Mouse (Mus musculus): ENCODE data around the gene Evi5.
A peak's percentile ranks its signal among the peaks of the same experiment; 100 is the strongest.

Evi5 gene

DNA sequence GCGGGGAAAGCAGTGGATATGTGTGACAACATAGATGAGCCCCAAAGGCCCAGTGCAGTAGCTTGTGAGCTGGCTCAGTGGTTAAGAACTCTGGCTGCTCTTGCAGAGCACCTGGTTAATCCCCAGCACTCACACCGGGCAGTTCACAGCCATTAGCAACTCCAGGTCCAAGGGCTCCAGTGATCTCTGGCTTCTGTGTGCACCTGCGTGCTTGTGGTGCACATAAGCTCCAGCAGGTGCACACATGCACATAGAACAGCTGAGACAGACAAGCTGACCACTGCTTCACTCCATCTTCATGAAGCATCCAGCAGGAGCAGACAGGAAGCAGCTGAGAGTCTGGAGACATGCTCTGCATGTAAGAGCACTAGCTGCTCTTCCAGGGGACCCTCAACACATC, 136.6 kb downstream of the Evi5 start:
- DNase-seq, result no peak

DNA sequence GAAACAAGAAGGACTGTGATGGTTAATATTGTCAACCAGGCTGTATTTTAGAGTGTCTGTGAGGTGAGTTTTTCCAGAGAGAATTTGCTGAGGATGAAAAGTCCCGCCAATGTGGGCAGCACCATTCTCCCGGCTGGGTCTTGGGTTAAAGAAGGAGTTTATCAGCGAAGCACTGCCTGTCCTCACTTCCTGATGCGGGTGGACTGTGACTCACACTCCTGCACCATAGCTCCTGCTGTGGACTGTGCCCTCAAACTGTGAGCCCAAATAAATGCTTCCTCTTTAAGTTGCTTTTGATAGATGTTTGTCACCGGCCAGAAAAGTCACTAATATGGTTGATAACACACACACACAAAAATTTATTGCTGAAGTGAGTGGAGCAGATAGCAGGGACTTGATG, 138.7 kb downstream of the Evi5 start:
- no peak for DNase-seq

DNA sequence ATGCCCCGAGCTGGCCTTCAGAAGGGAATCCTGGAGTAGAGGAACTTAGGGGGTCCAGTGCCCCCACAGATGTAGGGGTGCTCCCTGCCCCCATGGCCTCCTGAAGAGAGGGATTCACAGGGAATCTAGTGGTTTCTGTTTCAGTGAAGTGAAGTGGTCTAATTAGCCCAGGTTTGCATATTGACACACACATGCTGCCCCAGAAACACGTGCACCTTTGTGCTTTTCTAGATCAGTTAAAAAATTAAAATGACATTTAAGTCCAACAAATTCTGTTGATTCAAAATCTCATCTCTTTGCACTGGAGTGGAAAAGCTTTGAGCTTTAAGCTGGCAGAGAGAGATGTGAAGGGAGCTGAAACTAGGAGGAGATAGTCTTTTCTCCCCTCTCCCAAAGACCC, 143.1 kb downstream of the Evi5 start:
- DNase-seq, result no peak

DNA sequence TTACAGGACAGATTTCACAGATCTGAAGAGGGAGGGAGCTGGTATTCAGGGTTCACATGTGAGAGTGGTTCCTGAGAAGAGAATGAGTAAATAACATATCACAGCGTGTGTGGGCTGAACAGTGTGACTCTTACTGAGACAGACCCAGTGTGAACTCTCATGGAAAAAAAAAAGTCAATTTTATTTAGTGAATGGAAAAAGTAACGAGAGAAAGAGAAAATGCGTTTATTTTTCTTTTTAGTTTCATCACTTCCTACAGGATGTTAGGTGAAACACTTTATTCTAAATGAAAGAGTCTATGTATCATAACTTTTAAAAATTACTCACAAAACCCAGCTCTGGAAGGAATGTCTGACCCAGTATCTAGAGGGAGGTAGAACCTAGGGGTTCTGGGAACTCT, 143.5 kb downstream of the Evi5 start:
- DNase-seq, result no peak

DNA sequence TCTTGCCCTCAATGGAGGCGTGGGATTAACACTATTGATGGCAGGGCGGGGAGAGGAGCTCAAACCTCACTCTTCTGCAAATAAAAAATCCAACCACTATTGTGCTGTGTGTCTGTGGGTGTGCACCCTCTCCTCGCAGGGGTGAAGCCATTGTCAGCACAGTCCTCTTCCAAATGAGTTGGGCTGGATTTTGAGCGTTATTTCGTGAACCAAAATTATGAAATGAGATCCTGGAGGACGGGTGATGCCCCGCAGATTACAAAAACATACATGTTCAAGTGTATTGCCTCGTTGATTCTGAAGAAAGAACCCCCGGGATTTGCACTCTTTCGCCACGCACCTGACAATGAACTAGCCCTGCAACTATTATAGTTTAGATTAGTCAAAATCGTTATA, 147.9 kb downstream of the Evi5 start:
- no peak for DNase-seq

DNA sequence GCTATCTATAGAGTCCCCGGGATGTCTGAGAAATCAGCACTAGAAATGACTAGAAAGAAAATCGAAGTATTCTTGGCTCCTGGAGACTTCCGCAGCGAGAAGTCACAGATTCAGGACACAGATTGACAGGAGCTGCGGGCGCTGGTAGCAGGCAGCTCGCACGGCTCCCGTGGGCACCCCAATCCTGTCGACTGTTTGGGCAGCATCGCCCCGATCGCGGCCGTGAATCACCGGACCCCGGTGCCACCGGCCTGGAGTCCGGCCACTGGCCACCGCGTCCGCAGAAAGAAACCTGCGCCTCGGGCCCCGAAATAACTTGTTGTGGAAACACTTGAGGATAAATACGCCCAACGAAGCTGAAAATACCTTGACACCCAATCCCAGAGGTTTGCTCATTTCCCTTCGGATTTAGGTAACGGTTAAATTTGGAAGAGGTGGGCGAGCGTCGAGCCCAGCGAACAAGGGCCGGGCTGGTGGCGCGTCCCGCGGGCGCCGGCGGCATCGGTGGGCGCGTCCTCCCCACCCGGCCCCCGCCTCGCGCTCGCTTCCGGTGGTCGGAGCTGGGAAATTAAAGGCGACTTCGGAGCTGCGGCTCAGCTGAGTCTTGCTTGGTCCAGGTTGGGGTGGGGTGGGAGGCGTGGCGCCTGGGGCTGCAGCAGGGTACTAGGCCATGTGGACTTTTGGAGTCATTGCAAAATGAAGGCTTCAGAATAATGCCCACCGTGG, 148.5 kb downstream of the Evi5 start:
- peak in 1 of 2 experiments; percentile 22 for DNase-seq

DNA sequence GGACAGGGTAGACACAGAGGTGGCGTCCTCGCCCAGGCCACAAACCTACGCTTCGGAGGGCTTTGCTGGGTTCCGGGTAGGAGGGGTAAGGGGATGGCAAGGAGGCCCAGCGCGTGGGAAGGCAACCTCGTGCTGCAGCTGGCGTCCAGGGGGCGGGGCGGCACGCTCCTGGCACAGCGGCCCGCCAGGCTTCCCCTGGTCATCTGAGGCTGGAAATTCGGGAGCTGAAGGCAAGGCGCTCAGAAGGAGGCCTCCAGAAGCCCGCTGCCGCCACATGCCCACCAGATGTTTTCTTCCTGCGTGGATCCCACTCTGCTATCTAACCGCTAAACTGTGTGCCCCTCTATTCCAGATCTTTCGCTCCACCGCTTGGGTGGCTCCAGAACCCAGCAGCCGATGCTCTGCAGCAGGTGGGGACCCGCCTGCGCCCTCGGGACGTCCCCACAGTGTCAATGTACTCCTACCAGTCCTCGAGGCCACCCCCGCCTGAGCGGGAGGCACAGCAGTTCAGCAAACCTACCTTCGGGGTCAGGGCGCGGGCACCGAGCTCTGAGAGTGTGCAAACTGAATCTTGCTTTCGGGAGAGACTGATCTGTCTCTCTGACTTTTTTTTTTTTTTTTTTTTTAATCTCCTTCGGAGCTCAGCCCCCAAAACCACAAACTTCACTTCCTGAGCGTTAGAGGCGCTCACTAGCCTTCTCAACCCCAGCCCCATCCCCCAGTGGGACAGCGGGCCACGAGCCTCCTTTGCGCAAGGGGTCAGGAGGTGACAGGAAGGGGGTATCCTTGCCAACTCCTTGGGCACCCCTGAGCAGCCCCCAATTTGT, 149.3 kb downstream of the Evi5 start, which contains the start of gene Gfi1:
Gene Gfi1, minus strand, starts transcription at position 602 of the 827 bp plus-strand sequence.
- peak; percentile 50 to 54 for DNase-seq

DNA sequence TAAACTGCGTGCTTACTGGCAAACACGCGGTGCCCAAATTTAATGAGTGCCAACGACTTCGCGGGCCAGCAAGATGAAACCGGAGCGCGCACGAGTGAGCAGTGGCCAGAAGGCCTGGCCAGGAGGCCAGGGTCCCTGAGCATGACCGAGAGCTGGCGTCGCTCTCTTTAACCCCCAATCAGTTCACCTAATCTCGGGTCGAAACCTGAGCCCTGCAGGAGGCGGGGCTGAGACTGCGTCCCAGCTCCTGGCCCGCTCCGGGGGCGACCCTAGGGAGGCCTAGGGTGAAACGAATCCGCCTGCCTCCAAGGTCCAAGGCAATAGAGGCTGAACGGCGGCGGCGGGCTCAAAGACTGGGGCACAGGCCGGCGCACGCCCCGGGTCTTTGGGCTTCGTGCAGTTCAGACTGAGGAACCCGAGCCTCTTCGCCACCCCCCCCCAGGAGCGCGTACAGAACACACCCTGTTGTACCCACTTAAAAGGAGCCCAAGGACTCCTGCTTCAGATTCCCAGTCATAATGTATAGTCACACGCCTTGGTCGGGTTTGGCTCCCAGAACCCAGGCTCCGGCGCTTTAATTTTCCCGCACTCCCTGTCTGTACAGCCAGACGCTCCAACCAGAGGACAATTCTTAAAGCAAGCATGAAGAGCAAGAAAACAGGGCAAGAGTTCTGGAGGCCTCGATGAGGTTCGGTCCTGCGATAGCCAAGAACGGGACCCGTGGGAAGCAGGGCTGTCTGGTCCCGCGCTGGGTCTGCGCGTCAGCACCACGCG, 150.1 kb downstream of the Evi5 start:
- DNase-seq, result peak; percentile 10 to 32

DNA sequence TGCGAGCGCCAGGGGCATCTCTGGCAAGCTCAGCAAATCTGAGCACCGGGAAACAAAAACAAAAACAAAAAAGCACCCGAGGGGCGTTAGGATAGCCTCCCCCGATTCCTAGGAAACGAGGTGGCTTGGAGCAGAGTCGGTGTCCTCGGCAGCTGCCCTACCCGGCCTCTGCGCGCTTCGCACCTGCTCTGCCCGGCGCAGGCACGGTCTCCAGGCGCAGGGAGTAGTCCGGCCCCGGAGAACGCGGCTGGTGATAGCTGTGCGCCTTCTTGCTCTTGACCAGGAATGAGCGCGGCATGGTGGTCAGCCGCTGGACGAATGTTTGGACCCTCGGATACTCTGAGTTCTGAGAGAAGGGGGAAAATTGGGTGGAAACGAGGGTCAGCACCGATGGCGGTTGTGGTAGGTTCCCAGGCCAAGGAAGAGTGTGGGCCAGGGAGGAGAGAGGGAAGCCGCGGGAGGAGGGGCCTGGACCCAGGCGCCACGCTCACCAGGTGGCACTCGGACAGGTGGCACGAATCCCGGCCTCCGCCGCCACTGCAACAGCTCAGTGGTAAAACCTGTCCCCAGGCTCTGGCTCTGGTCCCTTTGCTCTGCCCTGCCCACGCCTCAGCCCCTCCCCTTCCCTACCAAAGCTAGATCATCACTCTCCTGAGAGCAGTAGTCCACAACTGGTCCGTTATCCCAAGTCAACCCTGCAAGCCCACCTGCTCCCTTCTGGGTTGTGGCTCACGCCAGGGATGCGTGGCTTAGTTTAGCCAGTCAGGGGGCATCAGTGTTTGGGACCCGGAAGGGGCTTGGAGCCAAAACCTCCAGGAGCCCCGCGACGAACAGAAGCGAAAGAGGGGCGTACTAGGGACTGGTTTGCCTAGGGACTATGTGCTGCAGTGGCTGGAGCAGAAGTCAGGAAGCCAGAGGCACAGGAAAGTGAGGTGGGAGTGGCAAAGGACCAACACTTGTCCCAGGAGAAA, 151.1 kb downstream of the Evi5 start:
- DNase-seq, result peak in 1 of 2 experiments; percentile 27

DNA sequence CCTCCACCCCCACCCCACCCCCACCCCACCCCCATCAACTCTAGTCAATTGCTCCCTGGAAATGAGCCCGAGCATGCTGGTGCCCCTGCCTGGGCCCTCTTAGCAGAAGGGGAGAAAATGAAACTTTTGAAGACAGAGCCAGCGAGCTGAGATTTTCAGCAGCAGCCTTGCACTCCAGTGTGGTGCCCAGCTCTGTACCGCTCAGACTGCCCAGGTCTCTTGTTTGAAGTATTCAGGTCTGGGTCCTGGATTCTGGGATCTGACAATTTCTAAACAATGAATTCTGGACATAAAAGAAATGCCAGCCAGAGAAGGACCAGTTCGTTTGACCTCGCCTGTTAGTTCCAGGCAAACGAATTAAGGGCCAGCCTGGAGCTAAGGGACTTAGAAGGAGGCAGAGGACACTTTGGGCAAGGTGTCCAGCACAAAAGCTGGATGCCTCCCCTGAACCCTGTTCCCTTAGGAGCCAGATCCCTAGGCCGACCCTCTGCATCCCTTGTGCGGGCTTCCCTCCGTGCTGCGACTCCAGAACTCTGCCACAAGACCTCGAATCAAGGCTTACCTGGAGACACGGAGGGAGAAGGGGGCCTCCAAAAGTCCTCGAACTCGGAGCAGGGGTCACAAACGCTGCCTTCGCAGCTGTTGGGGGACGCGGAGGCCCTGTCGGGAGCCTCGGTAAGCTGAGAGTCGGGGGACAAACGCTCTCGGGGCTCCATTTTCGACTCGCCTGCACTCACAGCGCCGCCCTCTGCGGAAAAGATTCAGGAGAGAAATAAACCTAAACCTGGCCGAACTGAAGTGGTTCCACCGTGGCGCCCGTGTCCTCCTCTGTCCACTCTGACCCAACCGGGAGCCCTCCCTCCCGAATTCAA, 152.0 kb downstream of the Evi5 start:
- DNase-seq, result peak in 1 of 2 experiments; percentile 39

DNA sequence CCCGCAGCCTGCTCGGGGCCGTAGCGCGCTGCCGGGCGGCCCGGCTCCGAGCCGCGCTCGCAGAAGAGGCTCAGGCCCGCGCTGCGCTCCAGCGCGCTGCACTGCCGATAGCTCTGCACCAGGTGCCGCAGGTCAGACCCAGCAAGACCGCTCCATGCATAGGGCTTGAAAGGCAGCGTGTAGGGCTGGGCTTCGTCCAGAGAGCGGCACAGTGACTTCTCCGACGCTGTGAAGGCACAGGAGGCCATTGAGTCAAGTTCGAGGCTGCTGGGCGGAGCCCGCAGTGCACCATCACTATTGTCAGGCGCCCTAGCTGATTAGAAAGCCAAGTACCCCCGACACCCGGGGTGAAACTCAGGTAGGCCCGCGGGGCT, 153.3 kb downstream of the Evi5 start:
- no peak for DNase-seq

DNA sequence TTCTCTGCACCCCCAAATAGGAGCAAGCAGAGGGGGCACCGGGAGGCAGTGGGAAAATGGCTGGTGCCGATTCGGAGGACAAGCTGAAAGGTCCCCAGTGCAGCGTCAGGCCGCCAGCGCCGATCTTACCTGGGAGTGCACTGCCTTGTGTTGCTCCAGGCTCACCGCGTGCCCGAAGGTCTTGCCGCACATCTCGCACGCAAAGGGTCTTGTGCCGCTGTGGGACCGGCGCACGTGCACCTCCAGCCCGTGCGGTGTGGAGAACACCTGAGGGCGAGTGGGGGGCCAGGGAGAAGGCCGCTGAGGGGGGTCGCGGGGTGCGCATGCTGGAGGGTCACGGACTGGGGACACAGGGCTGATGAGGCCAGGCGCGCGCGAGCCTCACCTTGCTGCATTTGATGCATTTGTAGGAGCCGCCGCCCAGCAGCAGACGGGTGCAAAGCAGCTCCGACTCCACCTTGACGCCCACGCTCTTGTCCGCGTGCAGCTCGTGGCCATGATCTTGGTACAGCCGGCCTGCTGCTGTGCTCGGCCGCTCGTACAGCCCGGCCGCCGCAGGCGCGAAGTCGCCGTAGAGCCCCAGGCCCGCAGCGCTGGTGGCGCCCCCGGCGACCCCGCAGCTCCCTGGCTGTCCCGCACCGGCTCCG, 153.8 kb downstream of the Evi5 start:
- no peak for DNase-seq

DNA sequence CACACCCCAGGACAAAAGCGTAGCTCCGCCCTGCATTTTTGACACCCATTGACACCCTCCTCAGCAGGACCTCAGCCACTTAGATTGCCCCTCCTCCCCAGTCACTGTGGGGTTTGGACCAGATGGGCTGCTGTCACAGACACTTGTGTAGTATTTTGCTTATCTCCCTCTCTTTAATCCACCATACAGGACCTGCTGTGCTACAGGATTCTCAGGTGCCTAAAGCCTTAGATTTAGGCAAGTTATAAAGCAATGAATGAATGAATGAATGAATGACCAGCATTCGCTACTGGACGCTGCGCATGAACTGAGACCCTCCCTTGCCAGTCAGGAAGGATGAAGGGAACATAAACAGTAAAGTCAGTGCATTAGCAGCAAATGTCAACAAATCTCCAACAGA, 154.4 kb downstream of the Evi5 start:
- DNase-seq, result no peak

DNA sequence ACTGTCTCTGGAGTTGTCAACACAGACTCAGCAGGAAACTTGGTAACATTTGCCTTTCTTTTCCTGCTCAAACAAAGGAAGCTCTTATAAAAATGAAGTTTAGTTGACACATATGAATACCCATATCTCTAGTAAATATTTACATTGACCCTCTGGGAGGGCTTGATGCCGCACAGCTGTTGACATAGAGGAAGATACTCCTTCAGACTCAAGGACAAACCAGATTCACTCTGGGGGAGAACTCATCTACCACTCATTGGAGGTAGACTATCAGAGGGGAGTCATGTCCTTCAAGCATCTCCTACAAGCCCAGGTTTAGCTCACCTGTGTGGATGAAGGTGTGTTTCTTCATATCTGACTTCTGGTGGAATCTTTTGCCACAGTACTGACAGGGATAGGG, 155.1 kb downstream of the Evi5 start:
- no peak for DNase-seq

DNA sequence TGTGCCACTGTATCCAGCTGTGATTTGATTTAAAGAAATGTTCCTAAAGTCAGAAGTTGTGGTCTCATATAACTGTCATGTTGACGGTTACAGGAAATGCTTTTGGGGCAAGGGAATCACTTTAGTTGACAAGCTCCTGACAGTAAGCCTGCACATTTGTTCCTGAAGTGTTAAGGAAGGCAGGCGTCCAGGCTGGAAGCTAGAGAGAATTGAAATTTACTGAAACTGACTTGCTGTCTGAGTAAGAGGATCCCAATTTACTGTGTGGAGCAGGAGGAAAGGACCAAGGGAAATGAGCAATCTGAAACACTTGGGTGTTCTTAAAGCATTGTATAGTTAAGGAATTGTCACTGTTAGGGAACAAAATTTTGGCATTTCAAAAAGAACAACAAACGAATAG, 155.7 kb downstream of the Evi5 start:
- no peak for DNase-seq

DNA sequence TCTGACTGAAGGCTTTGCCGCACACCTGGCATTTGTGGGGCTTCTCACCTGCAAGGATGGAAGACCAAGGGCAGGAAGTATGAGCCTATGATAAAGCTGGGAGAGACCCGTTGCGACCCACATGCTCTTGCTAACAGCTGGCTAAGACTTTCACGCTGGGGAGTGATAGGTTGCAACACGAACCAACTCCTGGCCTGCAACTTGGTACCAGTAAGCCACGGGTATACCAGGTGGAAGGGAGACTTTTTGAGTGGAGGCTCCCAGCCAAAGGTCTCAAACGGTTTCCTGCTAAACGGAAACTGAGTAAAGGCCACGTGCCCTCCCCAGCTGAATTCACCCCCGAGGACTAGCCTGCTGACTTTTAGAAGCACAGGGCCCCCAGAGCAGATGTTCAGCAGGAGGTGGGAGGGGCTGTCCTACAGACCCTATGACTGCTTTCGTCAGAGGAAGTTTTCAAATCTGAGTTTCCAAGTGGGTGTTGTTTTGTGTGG, 157.0 kb downstream of the Evi5 start:
- DNase-seq, result peak in 1 of 2 experiments; percentile 30

DNA sequence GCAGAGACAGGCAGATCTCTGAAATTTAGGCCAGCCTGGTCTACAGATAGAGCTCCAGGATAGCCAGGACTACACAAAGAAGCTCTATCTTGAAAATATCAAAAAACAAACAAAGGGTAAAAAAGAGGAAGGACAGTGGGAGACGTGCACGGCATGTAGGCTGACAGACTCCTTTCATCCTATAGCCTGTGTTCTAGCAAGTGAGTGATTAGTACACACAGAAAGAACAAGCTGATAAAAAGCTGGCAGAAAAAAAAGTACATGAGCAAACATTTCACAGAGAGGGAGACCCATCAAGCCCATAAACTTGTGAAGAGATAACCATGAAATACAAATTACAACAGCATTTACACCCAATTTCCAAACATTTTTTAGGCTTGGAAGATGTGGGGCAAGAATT, 163.2 kb downstream of the Evi5 start:
- no peak for DNase-seq

DNA sequence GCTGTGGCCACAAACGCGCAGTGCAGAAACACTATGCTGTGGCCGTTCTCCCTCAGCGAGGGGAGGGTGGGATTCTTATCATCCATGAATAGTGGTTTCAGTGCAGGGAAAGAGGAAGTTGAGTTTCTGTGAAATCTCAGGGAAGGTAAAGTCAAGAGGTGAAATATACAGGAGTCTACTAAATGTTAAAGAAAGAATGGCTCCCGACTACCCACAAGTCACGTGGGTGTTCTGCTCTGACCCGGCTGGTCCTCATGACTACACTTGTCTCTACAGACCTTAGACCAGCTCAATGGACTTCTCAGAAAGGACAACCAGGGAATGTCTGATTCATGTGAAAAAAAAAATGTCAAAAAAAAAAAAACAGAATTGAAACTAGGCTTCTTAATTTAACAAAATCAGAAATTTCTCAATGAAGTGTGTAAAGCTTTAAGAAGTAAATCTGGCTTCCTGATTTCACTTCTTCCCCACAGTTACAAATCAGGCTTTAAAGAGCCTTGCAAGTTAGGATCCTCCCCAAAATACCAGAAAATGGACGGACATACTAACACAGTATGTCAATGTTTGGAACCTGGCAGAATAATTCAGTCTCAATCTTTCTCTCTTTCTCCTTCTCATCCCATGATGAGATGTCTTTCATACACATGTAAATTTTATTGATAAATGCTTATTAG, 166.6 kb downstream of the Evi5 start:
- DNase-seq, result no peak

DNA sequence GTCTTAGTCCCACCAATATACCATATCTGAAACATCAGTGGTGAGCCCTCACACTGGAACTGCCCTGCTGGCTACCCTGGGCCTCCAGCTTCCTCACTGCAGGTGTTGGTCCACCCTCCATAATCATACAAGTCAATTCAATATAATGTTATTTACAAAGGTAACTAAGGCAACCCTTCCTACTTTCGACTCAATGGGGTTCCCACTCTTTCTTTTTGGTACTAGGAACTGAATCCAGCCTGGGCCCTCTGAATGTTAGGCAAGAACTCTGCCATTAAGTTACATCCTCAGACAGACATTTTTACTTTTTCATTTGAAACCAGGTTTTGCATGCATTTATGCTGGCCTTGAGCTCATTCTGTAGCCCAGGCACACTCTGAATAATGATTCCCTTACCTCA, 168.6 kb downstream of the Evi5 start:
- no peak for DNase-seq

DNA sequence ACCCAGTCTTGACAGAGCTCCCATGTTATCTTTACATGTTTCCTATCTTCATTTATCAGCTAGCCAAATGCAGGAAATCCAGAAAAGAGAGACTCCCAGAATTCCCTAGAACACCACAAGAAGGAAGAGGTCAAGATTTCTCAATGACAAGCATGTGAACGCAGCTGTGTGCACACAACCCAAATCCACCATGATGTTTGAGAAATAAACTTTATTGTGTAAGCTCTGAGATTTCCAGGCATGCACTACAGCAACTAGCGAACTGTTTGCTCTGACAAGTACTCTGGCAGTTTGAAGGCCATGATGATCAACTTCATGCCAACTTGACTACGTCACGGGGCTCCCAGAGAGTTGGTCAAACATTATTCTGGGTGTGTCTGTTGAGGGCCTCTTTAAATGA, 169.2 kb downstream of the Evi5 start:
- DNase-seq, result no peak
